Mouse (Mus musculus) CD4-positive, CD25-positive, alpha-beta regulatory T cell, adult 4 months (primary cell): Measurements from ENCODE around the gene Prkd3. TPM values are rescaled to one million over a fixed set of nuclear protein-coding genes. Genes with fewer than 3 reads are reported as not detected.

Source experiments
- ATAC-seq: one replicate; pipeline ENCODE4 v1.8.0; 2017
- polyA plus RNA-seq, 2 experiments: library from polyadenylated mRNA; unstranded; fragments of 100-300 nt; shearing (Covaris generic); gene quantifications; one replicate each; pipeline ENCODE4 v1.2.1; 2017

Gene Prkd3
- polyA plus RNA-seq, 2 experiments from 2014 or later, result 8.1 to 11.4 TPM

- ATAC-seq, result no peak
Observed at GRCm38 (mm10) chr17:78935857-78936256, 84.8 kb downstream of the Prkd3 start.

GRCm38 (mm10) chr17:78917696-78918095 lies 102.9 kb downstream of the Prkd3 start:
- ATAC-seq, result no peak

- ATAC-seq, result peak; percentile 27
Observed at GRCm38 (mm10) chr17:78916899-78917298, 103.7 kb downstream of the Prkd3 start.

GRCm38 (mm10) chr17:78916369-78916813 lies 104.2 kb downstream of the Prkd3 start, which contains the start of gene Cebpzos:
Cebpzos (plus strand) TSS chr17:78916500.
- ATAC-seq, result peak; percentile 86

GRCm38 (mm10) chr17:78915772-78916171 lies 104.8 kb downstream of the Prkd3 start:
- ATAC-seq, result no peak

- no peak for ATAC-seq
Observed at GRCm38 (mm10) chr17:78913921-78914320, 106.7 kb downstream of the Prkd3 start.

GRCm38 (mm10) chr17:78912861-78913281 lies 107.7 kb downstream of the Prkd3 start:
- no peak for ATAC-seq

GRCm38 (mm10) chr17:78909374-78909773 lies 111.2 kb downstream of the Prkd3 start:
- ATAC-seq, result no peak

- no peak for ATAC-seq
Observed at GRCm38 (mm10) chr17:78906892-78907291, 113.7 kb downstream of the Prkd3 start, which contains the start of gene Sult6b1. Sult6b1 (minus strand) TSS chr17:78906992.

GRCm38 (mm10) chr17:78903158-78903557 lies 117.5 kb downstream of the Prkd3 start:
- no peak for ATAC-seq

Other genes with a start within 250 kb of the Prkd3 start
- 10 to 100 TPM; 11.1 to 21.3 TPM for gene Heatr5b, start 185.5 kb downstream of the Prkd3 start, polyA plus RNA-seq
- 100 to 1,000 TPM in 1 of 2 experiments, 10 to 100 TPM in 1; 92.7 to 113 TPM for gene Gpatch11, start 185.2 kb downstream of the Prkd3 start, polyA plus RNA-seq
- 10 to 100 TPM; 28.9 to 51.1 TPM for gene Eif2ak2, start 138.2 kb downstream of the Prkd3 start, polyA plus RNA-seq
- under 1 TPM; 0.32 to 0.49 TPM for gene Sult6b1, start 113.8 kb downstream of the Prkd3 start, polyA plus RNA-seq
- gene Cebpzos, start 104.3 kb downstream of the Prkd3 start, polyA plus RNA-seq, result 10 to 100 TPM; 70.3 to 70.8 TPM
- 10 to 100 TPM; 51.9 to 81.0 TPM for gene Cebpz, start 83.8 kb downstream of the Prkd3 start, polyA plus RNA-seq
- 10 to 100 TPM; 57.6 to 60.1 TPM for gene Ndufaf7, start 83.7 kb downstream of the Prkd3 start, polyA plus RNA-seq
- gene Qpct, start 31.1 kb upstream of the Prkd3 start, polyA plus RNA-seq, result 1 to 10 TPM; 2.3 TPM